Mouse (Mus musculus): ENCODE measurements around the gene Fxr1.
A peak's percentile ranks its signal among the peaks of the same experiment; 100 is the strongest.
"Not testable (repeated sequence)": the region's sequence is repeated elsewhere in the genome, so short reads cannot be mapped to it uniquely, and the experiment has no call there.

Gene Fxr1

GRCm38 (mm10) chr3:34019540-34020381 lies at the start of gene Fxr1:
TSS of gene Fxr1 (plus strand) at chr3:34019943.
- peak; percentile 87 for DNase-seq (ENCODE audit: low read depth, low spot score)

- DNase-seq (ENCODE audit: low read depth, low spot score) = no peak
These were observed 40.3 kb upstream of the Fxr1 start for GRCm38 (mm10) chr3:33979395-33979794.

- DNase-seq (ENCODE audit: low read depth, low spot score) = no peak
These were observed 37.0 kb upstream of the Fxr1 start for GRCm38 (mm10) chr3:33982746-33983145.

- no peak for DNase-seq (ENCODE audit: low read depth, low spot score)
These were observed 30.4 kb upstream of the Fxr1 start for GRCm38 (mm10) chr3:33989302-33989701.

GRCm38 (mm10) chr3:33990451-33990850 lies 29.3 kb upstream of the Fxr1 start:
- no peak for DNase-seq (ENCODE audit: low read depth, low spot score)

- no peak for DNase-seq (ENCODE audit: low read depth, low spot score)
These were observed 28.8 kb upstream of the Fxr1 start for GRCm38 (mm10) chr3:33990921-33991320.

- no peak for DNase-seq (ENCODE audit: low read depth, low spot score)
These were observed 26.2 kb upstream of the Fxr1 start for GRCm38 (mm10) chr3:33993421-33994126.

GRCm38 (mm10) chr3:33994127-33994488 lies 25.6 kb upstream of the Fxr1 start:
- no peak for DNase-seq (ENCODE audit: low read depth, low spot score)

GRCm38 (mm10) chr3:34001691-34002090 lies 18.1 kb upstream of the Fxr1 start:
- DNase-seq (ENCODE audit: low read depth, low spot score) = not testable (repeated sequence)

GRCm38 (mm10) chr3:34003860-34004259 lies 15.9 kb upstream of the Fxr1 start:
- no peak for DNase-seq (ENCODE audit: low read depth, low spot score)

GRCm38 (mm10) chr3:34006301-34006700 lies 13.4 kb upstream of the Fxr1 start:
- DNase-seq (ENCODE audit: low read depth, low spot score) = no peak

- DNase-seq (ENCODE audit: low read depth, low spot score) = no peak
These were observed 12.9 kb upstream of the Fxr1 start for GRCm38 (mm10) chr3:34006824-34007223.

GRCm38 (mm10) chr3:34007611-34008010 lies 12.1 kb upstream of the Fxr1 start:
- no peak for DNase-seq (ENCODE audit: low read depth, low spot score)

GRCm38 (mm10) chr3:34008191-34008590 lies 11.6 kb upstream of the Fxr1 start:
- no peak for DNase-seq (ENCODE audit: low read depth, low spot score)

GRCm38 (mm10) chr3:34020382-34021258 lies 877 bp downstream of the Fxr1 start:
- peak; percentile 53 for DNase-seq (ENCODE audit: low read depth, low spot score)

GRCm38 (mm10) chr3:34021259-34021828 lies 1.6 kb downstream of the Fxr1 start:
- DNase-seq (ENCODE audit: low read depth, low spot score) = no peak

GRCm38 (mm10) chr3:34028935-34029334 lies 9.2 kb downstream of the Fxr1 start:
- no peak for DNase-seq (ENCODE audit: low read depth, low spot score)

GRCm38 (mm10) chr3:34030601-34031000 lies 10.9 kb downstream of the Fxr1 start:
- DNase-seq (ENCODE audit: low read depth, low spot score) = no peak

- no peak for DNase-seq (ENCODE audit: low read depth, low spot score)
These were observed 14.1 kb downstream of the Fxr1 start for GRCm38 (mm10) chr3:34033720-34034364.

- no peak for DNase-seq (ENCODE audit: low read depth, low spot score)
These were observed 15.1 kb downstream of the Fxr1 start for GRCm38 (mm10) chr3:34034803-34035202.

GRCm38 (mm10) chr3:34035706-34036105 lies 16.0 kb downstream of the Fxr1 start:
- no peak for DNase-seq (ENCODE audit: low read depth, low spot score)
